Mouse (Mus musculus) ES-E14 (cell line): ENCODE results near the gene Cyp2d9. TPM values are rescaled to one million over a fixed set of nuclear protein-coding genes. Genes with fewer than 3 reads are reported as not detected.
"Not testable (repeated sequence)": the region's sequence is repeated elsewhere in the genome, so short reads cannot be mapped to it uniquely, and the experiment has no call there.

ENCODE experiments used
- DNase-seq: peaks from one replicate; pipeline ENCODE4 v3.0.0-alpha.2; 2013; ENCODE audit warnings: low read depth, low spot score
- H3K27ac ChIP-seq: 2 replicates; pipeline ENCODE4 v1.5.1; 2012; ENCODE audit warnings: low read depth, mild to moderate bottlenecking, low read length, moderate library complexity, mixed read lengths; ENCODE audit not compliant: poor library complexity, insufficient read depth, severe bottlenecking
- H3K36me3 ChIP-seq: 2 replicates; pipeline ENCODE4 v1.6.1; 2012; ENCODE audit warnings: mild to moderate bottlenecking, low read length, moderate library complexity, mixed read lengths; ENCODE audit not compliant: control insufficient read depth, poor library complexity, insufficient read depth, severe bottlenecking
- H3K4me1 ChIP-seq, 2 experiments: fragments of 150-350 bp in 1 of 2; sonication (generic) in 1 of 2; 2 replicates each; pipeline ENCODE4 v1.6.1; 2012; ENCODE audit warnings: low read length in 2 of 2, mild to moderate bottlenecking in 1 of 2, mixed read lengths in 1 of 2; ENCODE audit not compliant: control insufficient read depth in 2 of 2, insufficient read depth in 2 of 2, poor library complexity in 1 of 2
- H3K4me3 ChIP-seq, 2 experiments: fragments of 150-350 bp in 1 of 2; sonication (generic) in 1 of 2; 2 replicates each; pipeline ENCODE4 v1.5.1; 2012; ENCODE audit warnings: low read length in 2 of 2, low read depth in 1 of 2, mild to moderate bottlenecking in 1 of 2, mixed read lengths in 1 of 2; ENCODE audit not compliant: insufficient read depth in 1 of 2, poor library complexity in 1 of 2, severe bottlenecking in 1 of 2
- H3K9ac ChIP-seq: 2 replicates; pipeline ENCODE4 v1.6.1; 2012; ENCODE audit warnings: low read depth, mild to moderate bottlenecking, low read length, mixed read lengths; ENCODE audit not compliant: poor library complexity, insufficient read depth, severe bottlenecking
- H3K9me3 ChIP-seq: fragments of 150-350 bp; sonication (generic); 2 replicates; pipeline ENCODE4 v1.6.1; 2012; ENCODE audit warnings: low read depth, mild to moderate bottlenecking, low read length; ENCODE audit not compliant: control insufficient read depth, insufficient read depth
- CHD2 ChIP-seq: IDR thresholded peaks from 2 replicates; pipeline ENCODE4 v1.6.1; 2014; ENCODE audit warnings: mild to moderate bottlenecking, low read depth, low read length, inconsistent platforms
- HCFC1 ChIP-seq: IDR thresholded peaks from 2 replicates; pipeline ENCODE4 v1.6.1; 2012; ENCODE audit warnings: low read length, inconsistent platforms, borderline replicate concordance; ENCODE audit not compliant: insufficient read depth
- MAFK ChIP-seq: IDR thresholded peaks from 2 replicates; pipeline ENCODE4 v1.6.1; 2014; ENCODE audit warnings: mild to moderate bottlenecking, low read depth, low read length, inconsistent platforms; ENCODE audit not compliant: insufficient read depth
- ZC3H11A ChIP-seq: IDR thresholded peaks from 2 replicates; pipeline ENCODE4 v1.6.1; 2012; ENCODE audit warnings: low read depth, mild to moderate bottlenecking, inconsistent platforms, low read length, borderline replicate concordance
- ZNF384 ChIP-seq: IDR thresholded peaks from 2 replicates; pipeline ENCODE4 v1.6.1; 2012; ENCODE audit warnings: low read depth, low read length, inconsistent platforms
- in situ Hi-C, 2 experiments: fragments of 600-800 bp; cut with MboI; formaldehyde crosslinking; loops; one replicate each; pipeline ENCODE4 v1.15.1; 2025; ENCODE audit warnings: low sequenced_read_pairs in 2 of 2, inconsistent platforms in 1 of 2; ENCODE audit not compliant: unreplicated experiment in 2 of 2
- total RNA-seq: library from RNA; depleted of rRNA; stranded (reverse); fragments of 300-350 nt; gene quantifications from 2 replicates; pipeline ENCODE4 v1.2.3, GENCODE M21; 2012

Gene Cyp2d9
- total RNA-seq, 1 experiment, result not detected

- Histone ChIP-seq H3K9me3 (no peaks in the 10 kb centered on the region), H3K36me3 (no peaks in the 10 kb centered on the region), H3K27ac (no peak overlapping the region), H3K4me1 (no peaks in the 10 kb centered on the region), H3K4me3 (no peak overlapping the region), H3K9ac (no peak overlapping the region)
- no peak for DNase-seq
- in situ Hi-C loops, result no loop called here
- TF ChIP-seq MAFK (no peak), ZNF384 (no peak), CHD2 (no peak), HCFC1 (no peak), ZC3H11A (no peak)
Measured at GRCm38 (mm10) chr15:82435606-82436005, 2.4 kb downstream of the Cyp2d9 start.

GRCm38 (mm10) chr15:82437975-82438617, 4.9 kb downstream of the Cyp2d9 start:
- in situ Hi-C loops, result no loop called here
- H3K4me3 ChIP-seq, result no peak overlapping the region
- no peak overlapping the region for H3K27ac ChIP-seq
- H3K4me1 ChIP-seq, result no peaks in the 10 kb centered on the region
- no peak for TF ChIP-seq ZNF384
- no peak for TF ChIP-seq CHD2
- no peak for TF ChIP-seq MAFK
- TF ChIP-seq HCFC1, result no peak
- no peak for TF ChIP-seq ZC3H11A
- no peaks in the 10 kb centered on the region for H3K36me3 ChIP-seq
- H3K9me3 ChIP-seq, result no peaks in the 10 kb centered on the region
- DNase-seq, result no peak
- H3K9ac ChIP-seq, result no peak overlapping the region

GRCm38 (mm10) chr15:82443658-82444057, 10.4 kb downstream of the Cyp2d9 start:
- no peaks in the 10 kb centered on the region for H3K9me3 ChIP-seq
- no peak for TF ChIP-seq CHD2
- no peak for TF ChIP-seq HCFC1
- TF ChIP-seq ZC3H11A, result no peak
- no peak for TF ChIP-seq ZNF384
- no peak for TF ChIP-seq MAFK
- no peak overlapping the region for H3K4me3 ChIP-seq
- H3K9ac ChIP-seq, result no peak overlapping the region
- no peak overlapping the region for H3K27ac ChIP-seq
- no peaks in the 10 kb centered on the region for H3K36me3 ChIP-seq
- no peak for DNase-seq
- in situ Hi-C loops, result no loop called here
- H3K4me1 ChIP-seq, result no peaks in the 10 kb centered on the region

- H3K9ac ChIP-seq, result no peak overlapping the region
- H3K4me3 ChIP-seq, result no peak overlapping the region
- in situ Hi-C loops, result no loop called here
- no peak for TF ChIP-seq ZC3H11A
- H3K36me3 ChIP-seq, result no peaks in the 10 kb centered on the region
- no peak for DNase-seq
- no peaks in the 10 kb centered on the region for H3K4me1 ChIP-seq
- H3K27ac ChIP-seq, result no peak overlapping the region
- no peaks in the 10 kb centered on the region for H3K9me3 ChIP-seq
Measured at GRCm38 (mm10) chr15:82445196-82445595, 12.0 kb downstream of the Cyp2d9 start.

GRCm38 (mm10) chr15:82450045-82450444, 16.8 kb downstream of the Cyp2d9 start:
- H3K4me1 ChIP-seq, in situ Hi-C loops, H3K9me3 ChIP-seq, H3K4me3 ChIP-seq, DNase-seq, H3K9ac ChIP-seq, H3K27ac ChIP-seq, H3K36me3 ChIP-seq: not testable (repeated sequence)

GRCm38 (mm10) chr15:82452133-82452532, 18.9 kb downstream of the Cyp2d9 start:
- in situ Hi-C loops, DNase-seq, H3K9me3 ChIP-seq, H3K4me3 ChIP-seq, H3K36me3 ChIP-seq, H3K9ac ChIP-seq, H3K27ac ChIP-seq, H3K4me1 ChIP-seq: not testable (repeated sequence)

- H3K4me1 ChIP-seq, DNase-seq, H3K4me3 ChIP-seq, H3K9ac ChIP-seq, H3K27ac ChIP-seq, H3K36me3 ChIP-seq, in situ Hi-C loops, H3K9me3 ChIP-seq: not testable (repeated sequence)
Measured at GRCm38 (mm10) chr15:82453501-82453900, 20.3 kb downstream of the Cyp2d9 start.
